In the genomic region with DNA sequence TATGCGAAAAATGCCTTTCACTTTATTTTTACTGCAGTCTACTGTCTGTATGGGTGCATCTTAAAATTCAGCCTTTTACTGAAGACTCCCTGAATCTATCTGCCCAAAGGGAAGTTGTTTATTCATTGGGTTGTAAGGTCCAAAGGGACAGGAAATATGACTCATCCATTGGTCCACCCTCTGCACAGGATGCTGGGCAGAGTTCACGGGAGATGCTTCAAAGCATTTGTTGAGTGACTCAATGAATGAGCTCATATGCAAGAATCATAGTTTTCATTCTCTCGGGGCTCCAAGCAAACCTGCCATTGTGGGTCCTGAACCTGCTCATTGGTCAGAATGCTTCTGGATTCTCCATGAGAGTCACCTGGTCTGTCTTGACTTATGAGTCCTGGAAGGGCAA, we compare ENCODE assay signal across 17 mouse cellular contexts.
DNase-seq lines count a peak whose midpoint lies in the region; TF ChIP-seq lines count a peak whose summit lies in the region.
"Had no signal": no experiment of that assay in that cellular context is flagged by ENCODE, and none has a peak within 500 bp of the region (broad histone marks: within the 10 kb centered on the region; RNA-seq: fewer than 3 reads in every experiment).

No protein-coding gene starts in this region.

- intact Hi-C loops in heart, postnatal 36 days (cut with DNase I) = no loop called here

- no peak overlapping the region for H3K27ac ChIP-seq in kidney, adult 2 months (ENCODE audit: insufficient read depth, low read depth, low read length)
- H3K27ac ChIP-seq: embryonic facial prominence, embryonic 12.5 days; forebrain, embryonic 15.5 days; heart, embryonic 15.5 days had no signal

- H3K27me3 ChIP-seq in kidney, adult 2 months (replicated peaks; ENCODE audit: control insufficient read depth, insufficient read depth, low read length) = no peaks in the 10 kb centered on the region
- H3K27me3 ChIP-seq: embryonic facial prominence, embryonic 12.5 days; forebrain, embryonic 15.5 days; heart, embryonic 15.5 days had no signal

- no peak for TF ChIP-seq CTCF in kidney, adult 2 months (conservative IDR thresholded peaks at IDR 0.05; ENCODE audit: insufficient read depth, insufficient read length, low read depth, low read length)

- WGBS in kidney, adult 2 months = 71% methylated on average over 3 of the region's 3 CpGs

- no peak overlapping the region for H3K4me3 ChIP-seq in kidney, adult 2 months (ENCODE audit: insufficient read depth, low read depth, low read length)
- H3K4me3 ChIP-seq: embryonic facial prominence, embryonic 12.5 days; forebrain, embryonic 15.5 days; heart, embryonic 15.5 days had no signal

- peak; percentile 87 for DNase-seq in heart, adult 11 months
- no peak for DNase-seq in heart, postnatal 36 days
- DNase-seq in 3134 (ENCODE audit: extremely low read depth, insufficient read length, low spot score) = peak; percentile 44
- DNase-seq in Muller cell, postnatal 12 days (ENCODE audit: inconsistent ontology term) = peak; percentile 83
- DNase-seq in c-Kit-positive CD71-negative TER-119-negative erythroid progenitor cells, embryonic 14.5 days (ENCODE audit: low read depth) = peak; percentile 2
- DNase-seq in thymus, postnatal 10 days (ENCODE audit: low spot score in 2 of 2) = no peak
- DNase-seq in kidney, adult 2 months = no peak
- no peak for DNase-seq in adrenal gland, adult 2 months
- DNase-seq: adrenal gland, postnatal 25 days; cerebellum, adult 11 months; cerebellum, adult 8-10 months; cerebellum, postnatal 14 days; gastrocnemius, postnatal 36 days had no signal

- H3K4me1 ChIP-seq in kidney, adult 2 months (ENCODE audit: control insufficient read depth, insufficient read depth, low read length) = no peaks in the 10 kb centered on the region
- H3K4me1 ChIP-seq: embryonic facial prominence, embryonic 12.5 days had no signal

- no peaks in the 10 kb centered on the region for H3K36me3 ChIP-seq in kidney, adult 2 months (ENCODE audit: control insufficient read depth, insufficient read depth, low read length)
- H3K36me3 ChIP-seq: embryonic facial prominence, embryonic 12.5 days; forebrain, embryonic 15.5 days; G1E; heart, embryonic 15.5 days had no signal

- no peak for TF ChIP-seq POLR2A in kidney, adult 2 months (IDR thresholded peaks at IDR 0.05; ENCODE audit: low read depth, low read length)

Comparison
In these comparisons a context has a peak if more than half of its experiments do, and no peak if none do; other contexts are left out.
1. DNase-seq: peak in heart, adult 11 months (single experiment), 3134 (single experiment), Muller cell, postnatal 12 days (single experiment) and c-Kit-positive CD71-negative TER-119-negative erythroid progenitor cells, embryonic 14.5 days (single experiment); none in heart, postnatal 36 days (0 of 2), thymus, postnatal 10 days (0 of 2), kidney, adult 2 months (single experiment) and adrenal gland, adult 2 months (single experiment).